Mouse (Mus musculus) spleen, embryonic (tissue): Measurements from ENCODE around the gene Dcaf8.

Experiments used
- CTCF ChIA-PET: fragments of 350-600 bp; sonication (Branson Sonifier 250); formaldehyde crosslinking; loops from one replicate; lab custom pipeline; 2022; lab: Charles Lee

The Dcaf8 gene

DNA sequence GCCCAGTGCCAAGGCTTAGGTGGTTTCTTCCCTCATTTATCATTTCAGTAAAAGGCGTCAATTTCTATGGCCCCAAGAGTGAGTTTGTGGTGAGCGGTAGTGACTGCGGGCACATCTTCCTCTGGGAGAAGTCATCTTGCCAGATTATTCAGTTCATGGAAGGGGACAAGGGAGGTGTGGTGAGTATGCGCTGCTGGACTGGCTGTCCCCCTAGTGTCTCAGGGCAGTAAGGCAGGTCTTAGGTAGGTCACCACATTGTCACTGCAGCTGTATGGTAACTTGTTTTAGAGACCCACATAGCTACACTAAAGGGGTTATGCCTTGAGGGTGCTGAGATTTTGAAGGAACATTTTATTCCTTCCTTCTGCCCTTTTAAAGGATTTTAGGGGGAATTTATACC, 41.0 kb downstream of the Dcaf8 start:
- CTCF ChIA-PET: no interaction called here

DNA sequence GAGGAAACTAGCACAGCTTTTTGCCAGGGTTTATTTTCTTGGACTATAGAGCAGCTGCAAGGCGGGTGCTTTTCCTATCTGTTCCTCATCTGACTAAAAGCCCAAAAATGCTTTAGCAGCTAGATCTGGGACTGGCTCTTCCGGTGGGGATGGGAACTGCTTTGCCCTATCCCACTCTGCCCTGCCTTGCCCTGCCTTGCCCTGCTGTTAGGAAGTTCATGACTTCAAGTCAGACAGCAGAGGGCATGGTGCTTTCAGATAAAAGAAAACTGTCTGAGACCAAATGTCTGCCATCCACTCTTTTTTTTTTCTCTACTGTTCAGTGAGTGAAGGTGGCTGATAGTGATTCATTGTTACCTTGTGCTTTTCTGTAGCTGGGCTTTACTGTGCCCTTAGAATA, 43.7 kb downstream of the Dcaf8 start:
- CTCF ChIA-PET: no interaction called here

- CTCF ChIA-PET: no interaction called here
Observed at GRCm38 (mm10) chr1:172192217-172192616, 44.3 kb downstream of the Dcaf8 start.

- CTCF ChIA-PET: no interaction called here
Observed at GRCm38 (mm10) chr1:172194435-172194834, 46.6 kb downstream of the Dcaf8 start.

DNA sequence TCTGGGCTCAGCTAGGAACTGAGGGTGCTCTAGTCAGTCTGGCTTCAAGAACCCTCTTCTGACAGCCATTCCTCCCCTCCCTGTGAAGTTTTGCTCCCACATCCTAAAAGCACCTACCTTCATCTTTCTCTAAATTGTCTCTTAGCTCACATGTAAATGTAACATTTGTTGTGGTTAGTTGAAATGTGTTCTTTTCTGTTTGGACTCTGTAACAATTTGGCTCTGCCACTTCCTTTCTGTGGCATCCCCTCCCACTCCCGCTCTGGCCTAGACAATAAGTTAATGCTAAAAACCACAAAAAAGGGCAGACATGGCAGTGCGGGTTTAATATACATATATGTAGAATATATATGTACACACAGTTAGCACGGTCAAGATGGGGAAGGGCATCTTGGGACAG, 49.3 kb downstream of the Dcaf8 start:
- CTCF ChIA-PET: interaction anchor here (0.7 kb wide), 1 partner anchor 15 kb away, joined by 3 read pairs; no protein-coding TSS in a partner anchor

GRCm38 (mm10) chr1:172197851-172198250, 50.0 kb downstream of the Dcaf8 start:
- CTCF ChIA-PET: no interaction called here

GRCm38 (mm10) chr1:172198316-172198715, 50.4 kb downstream of the Dcaf8 start:
- CTCF ChIA-PET: no interaction called here

DNA sequence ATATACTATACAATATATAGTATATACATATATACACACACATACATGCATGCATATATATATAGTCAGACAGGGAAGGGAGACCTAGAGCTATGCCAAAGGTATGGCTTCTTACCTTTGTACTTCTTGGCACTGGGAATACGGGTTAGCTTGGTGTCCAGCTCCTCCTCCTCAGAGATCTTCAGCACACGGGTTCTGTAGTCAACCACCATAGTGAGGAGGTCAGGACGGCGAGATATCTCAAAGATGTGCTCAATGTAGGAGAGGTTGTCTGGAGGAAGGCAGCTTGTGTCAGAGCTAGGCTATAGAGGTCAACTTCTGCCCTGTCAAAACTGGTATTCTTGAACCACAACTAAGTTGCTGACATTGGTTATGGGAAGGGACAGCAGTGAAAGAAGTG, 51.1 kb downstream of the Dcaf8 start:
- CTCF ChIA-PET: no interaction called here

DNA sequence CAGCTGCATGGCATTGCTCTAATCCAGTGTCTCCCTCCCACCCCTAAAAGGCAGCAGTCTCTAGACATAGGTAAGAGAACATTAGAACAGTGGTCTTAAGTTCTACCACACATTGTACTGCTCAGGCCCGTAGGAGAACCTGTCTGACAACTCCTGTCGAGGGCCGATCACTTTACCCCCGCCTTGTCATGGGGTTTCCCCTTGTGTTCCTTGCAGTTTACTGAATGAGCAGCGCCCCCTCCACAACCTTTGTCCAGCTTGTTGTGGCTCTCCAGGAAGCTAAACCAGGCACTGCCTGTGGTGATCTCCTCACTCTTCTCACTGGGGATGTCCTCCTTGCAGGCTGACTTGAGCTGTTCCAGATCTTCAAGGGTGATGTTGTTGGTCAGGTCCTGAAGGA, 52.3 kb downstream of the Dcaf8 start:
- CTCF ChIA-PET: no interaction called here

DNA sequence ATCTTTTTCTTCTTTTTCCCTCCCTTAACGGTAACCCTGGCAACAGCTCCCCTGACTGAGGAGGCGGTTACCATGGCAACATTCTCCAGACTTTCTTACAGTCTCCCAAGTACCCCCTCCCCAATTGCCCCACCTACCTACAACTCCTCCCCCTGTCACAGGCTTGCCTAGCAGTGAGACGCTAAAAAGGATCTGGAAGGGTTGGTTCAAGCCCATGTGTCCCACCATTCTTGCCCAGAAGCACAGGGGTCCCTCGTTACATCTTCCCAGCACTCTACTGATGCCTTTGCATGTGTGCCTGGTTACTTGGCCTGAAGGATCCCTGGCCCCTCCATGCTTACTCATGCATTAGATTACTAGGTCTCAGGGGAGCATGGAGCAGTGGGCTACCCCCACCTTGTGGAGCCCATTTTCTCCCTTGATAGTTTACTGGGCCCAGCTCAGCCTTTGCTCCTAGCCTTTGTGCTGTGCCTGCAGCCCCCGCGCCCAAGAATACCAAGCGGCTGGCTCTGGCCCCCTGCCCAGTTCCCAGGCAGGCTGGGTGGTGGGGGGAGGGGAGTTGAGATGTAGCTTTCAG, 53.1 kb downstream of the Dcaf8 start:
- CTCF ChIA-PET: interaction anchor here (0.6 kb wide), 1 partner anchor 13 kb away, joined by 6 read pairs; no protein-coding TSS in a partner anchor

- CTCF ChIA-PET: no interaction called here
Observed at GRCm38 (mm10) chr1:172201967-172202880, 54.3 kb downstream of the Dcaf8 start.

GRCm38 (mm10) chr1:172202894-172203522, 55.1 kb downstream of the Dcaf8 start:
- CTCF ChIA-PET: no interaction called here

GRCm38 (mm10) chr1:172203566-172203965, 55.7 kb downstream of the Dcaf8 start:
- CTCF ChIA-PET: no interaction called here

DNA sequence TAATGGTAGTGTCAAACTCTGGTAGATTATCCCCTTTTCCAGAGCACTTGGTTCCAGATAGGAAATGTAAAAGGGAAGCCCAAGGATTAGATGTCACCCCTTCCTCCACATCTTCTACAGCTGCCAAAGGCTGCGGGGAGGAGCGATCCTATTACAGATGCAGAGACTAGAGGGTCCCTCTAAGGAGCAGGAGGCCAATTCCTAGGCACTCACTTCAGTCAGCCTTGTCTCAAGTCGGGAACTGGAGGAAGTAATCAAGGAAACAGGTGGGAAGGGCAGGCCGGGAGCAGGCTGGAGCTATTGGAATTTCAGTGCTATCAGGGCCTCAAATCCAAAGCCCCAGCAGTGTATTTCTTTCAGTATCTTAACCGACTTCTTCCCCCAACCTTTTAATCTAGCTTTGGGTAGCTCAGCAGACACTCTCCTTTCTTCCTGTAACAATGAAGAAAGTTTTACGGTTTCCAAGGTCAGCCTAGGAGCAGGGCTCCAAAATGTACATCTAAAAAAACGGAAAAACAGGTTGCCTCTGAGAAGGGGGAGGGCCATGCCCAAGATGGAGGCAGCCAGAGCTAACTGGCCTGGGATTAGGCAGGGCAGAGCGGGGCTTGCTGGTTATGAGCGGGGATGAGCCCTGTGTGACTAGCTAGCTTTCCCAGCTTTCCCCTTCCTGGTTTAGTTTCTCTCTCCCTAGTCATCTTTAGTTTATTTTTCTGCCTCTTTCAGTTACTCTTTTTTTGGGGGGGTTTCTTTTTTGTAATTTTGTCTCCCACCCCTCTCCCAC, 56.3 kb downstream of the Dcaf8 start:
- CTCF ChIA-PET: no interaction called here

GRCm38 (mm10) chr1:172204814-172205740, 57.2 kb downstream of the Dcaf8 start:
- CTCF ChIA-PET: interaction anchor here (0.7 kb wide), 1 partner anchor 35 kb away, joined by 6 read pairs; no protein-coding TSS in a partner anchor

GRCm38 (mm10) chr1:172205741-172206087, 57.8 kb downstream of the Dcaf8 start:
- CTCF ChIA-PET: interaction anchor here (0.5 to 0.7 kb wide), 3 partner anchors 35 to 102 kb away, joined by 3 to 6 read pairs (median 3); no protein-coding TSS in a partner anchor

DNA sequence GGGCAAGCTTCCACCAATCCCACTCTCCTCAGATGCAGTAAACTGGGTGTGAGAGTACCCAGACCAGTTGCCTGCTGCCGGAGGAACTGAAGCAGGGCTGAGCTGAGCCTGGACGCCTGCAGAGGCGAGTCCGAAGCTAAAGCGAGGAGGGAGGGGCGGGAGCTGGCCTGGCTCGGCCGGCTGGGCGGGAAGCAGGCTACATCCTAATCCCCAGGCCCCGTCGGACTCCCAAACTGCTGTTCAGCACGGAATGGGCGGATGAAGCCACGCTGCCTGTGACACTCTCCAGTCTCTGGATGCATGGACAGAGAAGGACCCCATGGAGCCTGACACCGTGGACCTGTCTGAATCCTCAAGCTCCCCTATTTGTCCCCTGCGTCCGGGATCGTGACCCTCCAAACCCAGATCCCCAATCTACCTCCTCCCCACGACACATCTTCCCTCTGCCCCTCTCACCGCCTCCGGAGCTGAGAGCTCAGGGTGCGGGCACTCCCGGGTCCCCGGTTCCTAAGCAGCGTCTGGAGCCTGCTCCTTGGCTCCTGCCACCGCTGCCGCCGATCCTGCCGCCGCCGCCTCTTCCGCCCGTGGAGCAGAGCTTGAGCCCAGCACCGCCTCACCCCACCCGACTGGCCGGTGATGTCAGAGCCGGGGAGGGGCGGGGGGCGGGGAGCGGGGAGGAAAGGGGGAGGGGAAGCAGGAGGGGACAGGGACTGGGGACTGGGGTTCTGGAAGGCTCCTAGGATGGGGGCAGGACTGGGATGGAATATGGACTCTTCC, 58.4 kb downstream of the Dcaf8 start, which contains the start of gene Pea15a:
Gene Pea15a, minus strand, starts transcription at position 664 of the 777 bp plus-strand sequence.
- CTCF ChIA-PET: interaction anchor here (0.5 to 0.7 kb wide), 2 partner anchors 57 to 101 kb away, joined by 3 read pairs; no protein-coding TSS in a partner anchor

DNA sequence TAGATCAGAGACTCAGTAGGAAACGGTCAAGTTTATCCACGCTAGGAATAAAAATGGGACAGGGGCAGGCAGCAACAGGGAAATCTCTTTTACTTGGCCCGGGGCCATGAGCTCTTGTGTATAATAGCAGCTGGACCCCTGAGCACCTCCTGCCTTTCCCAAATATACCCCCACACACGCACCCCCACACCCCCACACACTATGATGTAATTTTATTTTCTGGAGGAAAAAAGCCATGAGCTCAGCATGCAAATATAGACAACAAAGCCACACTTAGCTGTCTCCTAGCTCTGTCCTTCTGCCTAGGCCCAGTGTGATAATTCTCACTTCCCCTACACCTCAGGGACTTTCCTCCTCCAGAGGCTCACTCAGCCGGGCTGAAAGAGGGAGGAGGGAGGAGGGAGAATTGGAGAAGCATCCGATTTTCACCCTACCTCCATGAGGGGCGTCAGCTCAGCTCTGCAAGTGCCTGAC, 59.3 kb downstream of the Dcaf8 start:
- CTCF ChIA-PET: no interaction called here

DNA sequence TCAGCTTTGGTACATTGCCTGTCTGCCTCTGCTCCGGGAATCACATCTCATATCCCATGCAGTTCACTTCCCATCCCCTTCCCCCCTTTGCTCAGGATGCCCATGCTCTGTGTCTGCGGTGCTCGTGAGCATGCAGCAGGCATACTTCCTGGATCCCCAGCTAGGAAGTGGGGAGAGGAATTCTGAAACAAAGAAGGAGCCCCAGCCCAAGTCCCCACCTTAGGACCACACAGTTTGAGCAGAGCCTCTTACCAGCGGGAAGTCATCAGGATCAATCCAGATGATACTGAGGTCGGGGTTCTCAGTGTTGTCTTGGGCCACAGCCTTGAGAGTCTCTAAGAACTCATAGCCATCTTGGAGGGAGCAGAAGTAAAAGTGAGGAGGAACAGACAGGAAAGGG, 64.9 kb downstream of the Dcaf8 start:
- CTCF ChIA-PET: no interaction called here
